Mouse (Mus musculus) small intestine, adult 2 months (tissue): ENCODE measurements around the gene Aurkb. TPM values are rescaled to one million over a fixed set of nuclear protein-coding genes. Genes with fewer than 3 reads are reported as not detected.
A peak's percentile ranks its signal among the peaks of the same experiment; 100 is the strongest.

Experiments used
- H3K27ac ChIP-seq: fragments of 200-500 bp; 2 replicates; pipeline ENCODE4 v1.5.1; 2012; ENCODE audit warnings: low read depth, low read length, control low read depth, inconsistent platforms; ENCODE audit not compliant: insufficient read depth
- H3K27me3 ChIP-seq: fragments of 200-500 bp; 2 replicates; pipeline ENCODE4 v1.6.1; 2012; ENCODE audit warnings: mild to moderate bottlenecking, moderate library complexity, low read length, inconsistent platforms; ENCODE audit not compliant: control insufficient read depth, insufficient read depth
- H3K36me3 ChIP-seq: fragments of 200-500 bp; 2 replicates; pipeline ENCODE4 v1.6.1; 2012; ENCODE audit warnings: mild to moderate bottlenecking, low read length, control low read depth, inconsistent platforms; ENCODE audit not compliant: control insufficient read depth, insufficient read depth
- H3K4me1 ChIP-seq: fragments of 200-500 bp; 2 replicates; pipeline ENCODE4 v1.6.1; 2012; ENCODE audit warnings: low read length, inconsistent platforms, mixed read lengths; ENCODE audit not compliant: control insufficient read depth, insufficient read depth, insufficient read length
- H3K4me3 ChIP-seq: fragments of 200-500 bp; 2 replicates; pipeline ENCODE4 v1.5.1; 2012; ENCODE audit warnings: low read depth, mild to moderate bottlenecking, control low read depth, inconsistent platforms, low read length, moderate library complexity
- CTCF ChIP-seq: fragments of 200-500 bp; IDR thresholded peaks from 2 replicates; pipeline ENCODE4 v1.5.1; 2012; ENCODE audit warnings: low read depth, mild to moderate bottlenecking, control low read depth, inconsistent platforms, low read length, moderate library complexity, mixed read lengths; ENCODE audit not compliant: insufficient replicate concordance, insufficient read length; ENCODE audit errors: extremely low read depth
- POLR2A ChIP-seq: fragments of 200-500 bp; IDR thresholded peaks from 2 replicates; pipeline ENCODE4 v1.6.1; 2012; ENCODE audit warnings: low read depth, mild to moderate bottlenecking, control low read depth, inconsistent platforms, low read length, moderate library complexity
- WGBS: fragments of 180-500 bp; shearing (Covaris S2); methylation state at CpG from one replicate; pipeline ENCODE4 v1.1.7; 2018; 5-methylcytosine and 5-hydroxymethylcytosine counted together
- polyA plus RNA-seq: library from polyadenylated mRNA; depleted of rRNA; stranded (reverse); fragments of >200 nt; gene quantifications from 2 replicates; pipeline ENCODE4 v1.2.3, GENCODE M21; 2012

Aurkb gene
- polyA plus RNA-seq, 1 experiment: 30.8 TPM

GRCm38 (mm10) chr11:69072234-69072633 lies 26.8 kb downstream of the Aurkb start:
- peaks cover 5% of the 10 kb centered on the region; the same call in 1 of the 2 replicates for H3K4me1 ChIP-seq
- no peak overlapping the region for H3K27ac ChIP-seq
- no peak for TF ChIP-seq POLR2A
- no peak for TF ChIP-seq CTCF
- WGBS: 88% methylated on average over 11 of the region's 11 CpGs
- H3K4me3 ChIP-seq: no peak overlapping the region
- H3K27me3 ChIP-seq: no peaks in the 10 kb centered on the region
- H3K36me3 ChIP-seq: no peaks in the 10 kb centered on the region

DNA sequence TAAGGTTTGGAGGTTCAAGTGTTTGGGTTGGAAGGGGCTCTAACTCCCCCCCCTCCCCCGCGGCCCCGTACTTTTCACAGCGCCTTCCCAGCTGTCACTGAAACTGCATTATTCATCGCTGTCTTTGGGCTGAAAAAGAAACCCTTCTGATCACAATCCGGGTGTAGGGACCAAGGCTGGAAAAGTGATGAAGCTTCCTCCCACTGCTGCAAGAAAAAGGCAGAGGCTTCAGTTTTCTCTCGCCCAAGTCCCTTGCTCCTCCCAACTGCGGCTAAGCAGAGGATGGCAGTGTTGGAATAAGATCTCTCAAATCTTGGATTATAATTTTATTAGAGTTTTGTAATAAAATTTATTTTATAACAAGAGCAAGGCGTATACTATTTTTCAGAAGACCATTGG lies 27.2 kb downstream of the Aurkb start:
- WGBS: 7% methylated on average over 9 of the region's 9 CpGs
- Histone ChIP-seq H3K27ac (no peak overlapping the region), H3K4me1 (peaks cover 5% of the 10 kb centered on the region; the same call in 1 of the 2 replicates), H3K36me3 (no peaks in the 10 kb centered on the region), H3K27me3 (no peaks in the 10 kb centered on the region), H3K4me3 (peak overlapping the region; percentile 43)
- TF ChIP-seq CTCF (no peak), POLR2A (no peak)

- H3K36me3 ChIP-seq: no peaks in the 10 kb centered on the region
- TF ChIP-seq POLR2A: no peak
- TF ChIP-seq CTCF: no peak
- H3K27ac ChIP-seq: peak overlapping the region; percentile 68
- no peaks in the 10 kb centered on the region for H3K27me3 ChIP-seq
- under 1% methylated on average over 14 of the region's 14 CpGs for WGBS
- peaks cover 5% of the 10 kb centered on the region; the same call in 1 of the 2 replicates for H3K4me1 ChIP-seq
- no peak overlapping the region for H3K4me3 ChIP-seq
Observed at GRCm38 (mm10) chr11:69073065-69073888, 27.8 kb downstream of the Aurkb start.

DNA sequence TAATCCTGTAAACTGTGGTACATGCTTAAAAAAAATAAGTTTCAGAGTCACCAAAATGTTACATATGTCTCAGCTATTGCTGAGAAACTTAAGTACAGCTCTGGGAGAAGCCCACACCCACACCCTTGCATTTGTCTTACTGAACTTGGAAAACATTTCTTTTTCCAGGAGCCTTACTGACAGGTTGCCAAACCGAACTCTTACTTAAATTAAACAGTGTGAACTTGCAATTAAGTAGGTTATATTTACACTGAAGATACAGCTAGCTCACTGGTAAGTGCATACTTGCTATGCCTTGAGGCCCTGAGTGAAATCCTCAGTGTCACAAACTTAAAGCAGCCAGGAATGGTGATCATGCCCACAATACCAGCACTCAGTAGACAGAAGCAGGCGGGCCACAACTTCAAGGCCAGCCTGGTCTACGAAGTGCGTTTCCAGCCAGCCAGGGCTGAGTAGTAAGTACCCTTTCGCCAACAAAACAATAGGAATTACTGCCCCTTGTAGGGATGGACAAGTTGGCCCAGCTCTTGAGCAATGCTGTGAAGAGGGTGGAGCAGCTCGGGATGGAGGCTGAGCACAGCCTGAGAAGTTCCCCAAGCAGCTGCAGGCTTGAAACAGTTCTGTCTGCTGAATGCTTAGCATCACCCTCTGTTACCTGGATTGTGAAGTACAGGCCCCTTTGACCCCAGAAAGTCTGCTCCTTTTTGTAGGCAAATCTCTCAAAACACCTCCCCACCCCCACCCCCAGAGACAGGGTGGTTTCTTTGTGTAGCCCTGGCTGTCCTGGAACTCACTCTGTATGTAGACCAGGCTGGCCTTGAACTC lies 28.7 kb downstream of the Aurkb start:
- Histone ChIP-seq H3K4me3 (no peak overlapping the region), H3K27ac (peak overlapping the region; percentile 11; the same call in 1 of the 2 replicates), H3K4me1 (peaks cover 6% of the 10 kb centered on the region; the same call in 1 of the 2 replicates), H3K27me3 (no peaks in the 10 kb centered on the region), H3K36me3 (no peaks in the 10 kb centered on the region)
- 56% methylated on average over 6 of the region's 6 CpGs for WGBS
- TF ChIP-seq CTCF (no peak), POLR2A (no peak)

DNA sequence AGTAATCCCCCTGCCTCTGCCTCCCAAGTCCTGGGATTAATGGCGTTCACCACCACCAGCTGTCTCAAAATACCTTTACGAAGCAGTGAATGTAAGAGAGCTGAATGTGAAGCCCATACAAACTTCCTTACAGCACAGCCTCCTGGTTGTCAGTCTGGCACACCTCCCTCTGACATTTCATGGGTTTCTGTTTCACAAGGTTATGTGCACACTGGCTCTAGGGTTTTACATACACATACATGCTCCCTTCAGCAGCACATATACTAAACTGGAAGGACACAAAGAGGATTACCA lies 29.3 kb downstream of the Aurkb start:
- no peaks in the 10 kb centered on the region for H3K27me3 ChIP-seq
- no peak overlapping the region for H3K4me3 ChIP-seq
- TF ChIP-seq CTCF (no peak), POLR2A (no peak)
- WGBS: 74% methylated on average over 2 of the region's 2 CpGs
- peaks cover 8% of the 10 kb centered on the region; the same call in 1 of the 2 replicates for H3K4me1 ChIP-seq
- no peak overlapping the region for H3K27ac ChIP-seq
- no peaks in the 10 kb centered on the region for H3K36me3 ChIP-seq

DNA sequence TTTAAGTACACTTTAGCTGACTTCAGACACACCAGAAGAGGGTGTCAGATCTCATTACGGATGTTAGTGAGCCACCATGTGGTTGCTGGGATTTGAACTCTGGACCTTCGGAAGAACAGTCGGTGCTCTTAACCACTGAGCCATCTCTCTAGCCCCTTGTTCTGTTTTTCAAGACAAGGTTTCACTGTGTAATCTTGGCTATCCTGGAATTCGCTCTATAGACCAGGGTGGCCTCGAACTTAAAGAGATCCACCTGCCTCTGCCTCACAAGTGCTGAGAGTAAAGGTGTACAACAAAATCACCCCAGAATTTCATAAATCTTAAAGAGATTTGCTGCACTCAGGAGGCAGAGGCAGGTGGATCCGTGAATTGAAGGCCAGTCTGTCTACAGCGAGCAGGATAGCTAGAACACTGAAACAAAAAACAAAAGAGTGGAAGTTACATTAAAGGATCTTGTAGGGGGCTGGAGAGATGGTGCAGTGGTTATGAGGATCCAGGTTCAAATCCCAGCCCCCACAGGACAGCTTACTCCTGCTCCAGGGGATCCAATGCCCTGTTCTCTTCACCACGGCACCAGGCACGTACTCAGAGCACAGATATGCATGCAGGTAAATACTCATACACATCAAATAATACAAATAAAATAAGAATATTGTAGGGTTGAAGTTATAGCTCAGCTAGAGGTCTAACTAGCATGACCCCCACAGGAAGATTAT lies 30.5 kb downstream of the Aurkb start:
- TF ChIP-seq CTCF: no peak
- no peak for TF ChIP-seq POLR2A

More for the DNA sequence above, 30.5 kb downstream of the Aurkb start:
- H3K36me3 ChIP-seq: no peaks in the 10 kb centered on the region
- no peak overlapping the region for H3K27ac ChIP-seq
- 67% methylated on average over 9 of the region's 9 CpGs for WGBS
- peaks cover 16% of the 10 kb centered on the region; the same call in 1 of the 2 replicates for H3K4me1 ChIP-seq
- H3K27me3 ChIP-seq: no peaks in the 10 kb centered on the region
- H3K4me3 ChIP-seq: no peak overlapping the region
